Mouse (Mus musculus): Measurements from ENCODE around the gene Cdc42bpb. TPM values are rescaled to one million over a fixed set of nuclear protein-coding genes. Genes with fewer than 3 reads are reported as not detected.

Gene Cdc42bpb
- polyA plus RNA-seq, 1 experiment from 2014 or later, result 39.8 TPM

DNA sequence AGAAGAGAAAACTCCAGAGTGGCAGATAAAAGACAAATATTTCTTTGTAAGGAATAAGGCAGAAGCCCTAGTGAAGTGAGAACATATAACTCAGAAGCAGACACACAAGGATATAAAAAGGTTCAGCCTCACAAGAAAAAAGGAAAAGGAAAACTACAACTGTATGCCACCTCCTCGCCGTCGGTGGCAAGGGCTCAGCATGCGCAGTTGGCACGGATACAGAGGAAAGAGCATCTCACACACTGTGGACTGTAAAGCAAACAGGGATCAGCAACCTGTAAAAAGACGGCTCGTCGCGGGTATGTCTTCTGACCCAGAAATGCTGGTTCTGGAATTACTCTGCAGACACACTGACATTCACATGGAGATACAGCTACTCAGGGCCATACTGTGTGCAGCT lies 45.9 kb downstream of the Cdc42bpb start:
- no peak overlapping the region for H3K4me3 ChIP-seq (replicated peaks)
- H3K27me3 ChIP-seq, result no peaks in the 10 kb centered on the region
- H3K4me1 ChIP-seq (replicated peaks), result no peaks in the 10 kb centered on the region
- no peak overlapping the region for H3K4me2 ChIP-seq (replicated peaks)
- no peak overlapping the region for H3K9ac ChIP-seq (replicated peaks)
- H3K36me3 ChIP-seq, result peaks cover 82% of the 10 kb centered on the region
- no peak overlapping the region for H3K27ac ChIP-seq
- WGBS, result 94% methylated on average over 9 of the region's 9 CpGs
- no peak for ATAC-seq
- no peaks in the 10 kb centered on the region for H3K9me3 ChIP-seq

DNA sequence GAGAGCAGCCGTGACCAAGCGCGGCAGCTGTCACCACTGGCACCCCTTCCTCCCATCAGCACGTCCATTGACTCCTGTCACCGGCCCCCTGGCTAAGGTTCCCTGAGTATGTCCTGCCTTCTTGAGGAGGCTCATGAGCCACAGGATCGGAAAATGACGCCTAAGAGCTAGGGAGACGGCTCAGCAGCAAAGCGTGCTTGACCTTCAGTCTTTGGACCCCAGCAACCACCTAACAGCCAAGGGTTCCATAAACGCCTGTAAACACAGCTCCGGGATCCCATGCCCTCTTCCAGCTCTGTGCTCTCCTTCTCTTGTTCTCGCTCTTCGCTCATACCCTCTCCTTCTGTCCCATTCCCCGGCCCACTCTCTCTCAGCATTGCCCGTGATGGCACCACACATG lies 48.2 kb downstream of the Cdc42bpb start:
- Histone ChIP-seq H3K27ac (no peak overlapping the region), H3K9me3 (no peaks in the 10 kb centered on the region), H3K9ac (replicated peaks) (no peak overlapping the region), H3K27me3 (no peaks in the 10 kb centered on the region), H3K4me3 (replicated peaks) (no peak overlapping the region), H3K36me3 (peaks cover 81% of the 10 kb centered on the region), H3K4me1 (replicated peaks) (no peaks in the 10 kb centered on the region), H3K4me2 (replicated peaks) (no peak overlapping the region)
- no peak for ATAC-seq
- 96% methylated on average over 15 of the region's 15 CpGs for WGBS

DNA sequence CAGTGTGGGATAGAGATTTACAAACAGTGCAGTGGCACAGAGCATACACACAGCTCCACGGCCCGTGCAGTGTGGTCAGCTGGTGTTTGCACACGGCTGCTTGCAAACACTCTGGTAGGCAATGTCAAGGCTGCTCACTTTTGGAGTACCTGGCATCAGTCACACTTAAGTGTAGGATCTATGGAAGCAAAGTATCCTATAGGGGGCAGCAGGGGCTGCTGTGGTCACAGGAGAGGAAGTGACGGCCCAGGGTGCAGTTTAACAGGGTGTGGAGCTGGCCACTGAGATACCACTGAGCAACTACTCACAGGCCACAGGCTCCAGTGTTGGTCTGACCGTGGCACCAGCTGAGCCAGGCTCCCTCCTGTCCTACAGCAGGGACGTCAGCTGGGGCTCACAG lies 49.2 kb downstream of the Cdc42bpb start:
- Histone ChIP-seq H3K4me2 (replicated peaks) (no peak overlapping the region), H3K4me1 (replicated peaks) (no peaks in the 10 kb centered on the region), H3K4me3 (replicated peaks) (no peak overlapping the region), H3K27me3 (no peaks in the 10 kb centered on the region), H3K36me3 (peaks cover 87% of the 10 kb centered on the region), H3K9me3 (no peaks in the 10 kb centered on the region), H3K9ac (replicated peaks) (no peak overlapping the region), H3K27ac (no peak overlapping the region)
- no peak for ATAC-seq
- WGBS, result 88% methylated on average over 6 of the region's 6 CpGs

DNA sequence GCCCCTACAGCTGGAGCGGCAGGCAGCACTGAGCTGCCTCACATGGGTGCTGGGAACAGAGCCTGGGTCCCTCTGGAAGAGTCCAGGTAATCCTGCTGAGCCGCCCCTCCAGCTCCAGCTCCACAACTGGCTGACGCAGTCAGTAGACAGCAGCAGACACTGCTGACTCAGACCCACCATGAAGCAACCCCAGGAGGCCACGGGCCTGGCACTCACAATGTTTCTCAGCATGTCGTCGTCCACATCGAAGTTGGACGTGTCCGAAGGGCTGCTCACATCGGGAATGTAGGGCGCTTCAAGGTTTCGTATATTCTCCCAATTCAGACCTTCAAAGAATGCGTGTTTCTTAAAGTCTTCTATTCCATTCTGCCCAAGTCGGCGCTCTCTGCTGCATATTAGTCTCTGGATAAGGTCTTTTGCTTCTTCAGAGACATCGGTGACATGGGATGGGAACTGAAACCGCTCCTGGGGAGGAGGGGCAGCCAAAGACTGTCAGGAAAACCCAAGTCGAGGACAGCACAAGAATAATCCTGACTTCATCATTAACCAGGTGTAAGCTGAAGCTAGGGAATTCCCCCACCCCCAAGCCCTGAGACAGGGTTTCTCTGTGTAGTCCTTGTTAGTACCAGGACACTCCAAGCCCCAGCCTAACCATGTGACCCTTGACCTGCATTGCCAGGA lies 51.6 kb downstream of the Cdc42bpb start:
- ATAC-seq, result no peak
- H3K27ac ChIP-seq, result no peak overlapping the region
- H3K9ac ChIP-seq (replicated peaks), result no peak overlapping the region
- no peak overlapping the region for H3K4me2 ChIP-seq (replicated peaks)
- H3K9me3 ChIP-seq, result no peaks in the 10 kb centered on the region
- no peaks in the 10 kb centered on the region for H3K27me3 ChIP-seq
- no peaks in the 10 kb centered on the region for H3K4me1 ChIP-seq (replicated peaks)
- WGBS, result 89% methylated on average over 18 of the region's 18 CpGs
- H3K36me3 ChIP-seq, result peaks cover 96% of the 10 kb centered on the region
- no peak overlapping the region for H3K4me3 ChIP-seq (replicated peaks)

DNA sequence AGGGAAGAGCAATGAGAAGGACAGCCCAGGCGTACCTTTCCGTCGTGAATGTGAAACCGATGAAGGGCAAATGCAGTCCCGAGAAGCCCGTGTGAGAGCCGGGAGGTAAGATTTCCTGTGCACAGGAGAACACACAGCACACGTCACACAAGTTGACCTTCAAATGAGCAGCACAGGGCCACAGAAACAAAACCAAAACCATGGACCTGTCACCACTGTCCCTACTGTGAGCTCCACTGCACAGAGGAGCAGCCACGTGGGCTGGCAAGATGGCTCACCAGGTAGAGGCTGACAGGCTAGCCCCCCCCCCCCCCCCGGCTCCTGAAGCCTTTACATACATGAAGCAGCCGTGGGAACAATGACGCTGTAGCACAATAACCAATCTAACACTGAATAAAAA lies 52.6 kb downstream of the Cdc42bpb start:
- no peaks in the 10 kb centered on the region for H3K27me3 ChIP-seq
- H3K36me3 ChIP-seq, result peaks cover 98% of the 10 kb centered on the region
- ATAC-seq, result no peak
- no peak overlapping the region for H3K4me2 ChIP-seq (replicated peaks)
- H3K4me1 ChIP-seq (replicated peaks), result no peaks in the 10 kb centered on the region
- no peak overlapping the region for H3K4me3 ChIP-seq (replicated peaks)
- H3K9me3 ChIP-seq, result no peaks in the 10 kb centered on the region
- no peak overlapping the region for H3K27ac ChIP-seq
- H3K9ac ChIP-seq (replicated peaks), result no peak overlapping the region
- WGBS, result 96% methylated on average over 12 of the region's 12 CpGs

DNA sequence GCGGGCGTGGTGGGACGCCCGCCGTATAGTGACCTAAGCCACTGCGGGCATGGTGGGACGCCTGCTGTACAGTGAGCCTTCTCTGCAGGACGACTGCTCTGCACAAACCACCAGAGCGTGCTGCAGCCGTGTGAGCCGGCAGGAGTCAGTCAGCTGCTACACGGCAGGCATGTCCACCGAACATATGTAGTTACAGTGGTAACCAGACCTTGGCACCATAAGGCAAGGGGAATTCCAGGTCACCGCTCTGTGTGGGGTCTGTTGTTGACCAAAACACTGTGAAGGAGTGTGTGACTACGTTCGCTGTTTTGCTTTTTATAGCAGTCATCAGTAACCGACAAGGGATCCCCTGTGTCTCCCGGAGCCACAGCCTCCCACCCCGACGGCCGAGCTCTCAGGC lies 53.0 kb downstream of the Cdc42bpb start:
- 95% methylated on average over 21 of the region's 21 CpGs for WGBS
- H3K4me2 ChIP-seq (replicated peaks), result no peak overlapping the region
- H3K36me3 ChIP-seq, result peaks cover 98% of the 10 kb centered on the region
- no peaks in the 10 kb centered on the region for H3K4me1 ChIP-seq (replicated peaks)
- ATAC-seq, result no peak
- H3K4me3 ChIP-seq (replicated peaks), result no peak overlapping the region
- no peak overlapping the region for H3K9ac ChIP-seq (replicated peaks)
- H3K27me3 ChIP-seq, result no peaks in the 10 kb centered on the region
- H3K27ac ChIP-seq, result no peak overlapping the region
- no peaks in the 10 kb centered on the region for H3K9me3 ChIP-seq

DNA sequence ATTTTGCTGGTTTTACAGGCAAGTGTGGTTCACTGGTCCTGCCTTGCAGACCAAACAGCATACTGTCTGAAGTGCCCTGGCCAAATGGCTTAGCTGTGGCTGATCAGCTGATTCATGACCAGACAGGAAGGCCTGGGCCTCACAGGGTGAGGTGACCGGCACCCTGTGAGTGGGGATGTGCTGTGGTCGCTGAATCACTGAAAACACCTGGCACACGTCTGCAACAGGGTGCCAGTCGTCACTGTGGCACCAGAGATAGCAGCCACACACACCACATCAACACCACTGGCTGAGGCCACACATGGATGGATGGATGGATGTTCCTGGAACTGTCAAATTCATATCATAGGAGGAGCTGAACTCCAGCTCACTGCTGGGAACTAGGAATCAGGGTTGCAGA lies 54.1 kb downstream of the Cdc42bpb start:
- 95% methylated on average over 4 of the region's 4 CpGs for WGBS
- no peaks in the 10 kb centered on the region for H3K9me3 ChIP-seq
- no peaks in the 10 kb centered on the region for H3K4me1 ChIP-seq (replicated peaks)
- no peak for ATAC-seq
- no peak overlapping the region for H3K27ac ChIP-seq
- H3K4me3 ChIP-seq (replicated peaks), result no peak overlapping the region
- no peaks in the 10 kb centered on the region for H3K27me3 ChIP-seq
- H3K4me2 ChIP-seq (replicated peaks), result no peak overlapping the region
- H3K36me3 ChIP-seq, result peaks cover 99% of the 10 kb centered on the region
- H3K9ac ChIP-seq (replicated peaks), result no peak overlapping the region

DNA sequence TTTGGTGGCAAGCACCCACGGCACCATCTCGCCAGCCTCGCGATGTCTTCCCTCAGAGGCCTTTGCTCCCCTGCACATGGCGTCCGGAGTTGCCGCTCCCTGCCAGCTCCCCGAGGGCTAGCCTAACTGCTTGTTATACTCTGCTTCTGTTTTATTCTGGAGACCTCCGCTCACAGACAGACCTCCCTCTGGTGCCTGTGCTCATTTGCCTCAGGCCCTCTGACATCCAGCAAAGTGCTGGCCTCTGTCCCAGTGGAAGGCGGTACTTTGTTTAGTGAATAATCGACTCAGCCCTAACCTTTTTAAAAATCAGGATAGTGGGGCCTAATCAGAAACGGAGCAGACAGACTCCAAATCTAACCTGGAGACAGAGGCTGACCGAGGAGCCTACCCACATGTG lies 55.7 kb downstream of the Cdc42bpb start:
- 90% methylated on average over 13 of the region's 13 CpGs for WGBS
- Histone ChIP-seq H3K4me2 (replicated peaks) (no peak overlapping the region), H3K27me3 (no peaks in the 10 kb centered on the region), H3K4me1 (replicated peaks) (no peaks in the 10 kb centered on the region), H3K36me3 (peaks cover 99% of the 10 kb centered on the region), H3K27ac (no peak overlapping the region), H3K4me3 (replicated peaks) (no peak overlapping the region), H3K9ac (replicated peaks) (no peak overlapping the region), H3K9me3 (no peaks in the 10 kb centered on the region)
- ATAC-seq, result no peak

DNA sequence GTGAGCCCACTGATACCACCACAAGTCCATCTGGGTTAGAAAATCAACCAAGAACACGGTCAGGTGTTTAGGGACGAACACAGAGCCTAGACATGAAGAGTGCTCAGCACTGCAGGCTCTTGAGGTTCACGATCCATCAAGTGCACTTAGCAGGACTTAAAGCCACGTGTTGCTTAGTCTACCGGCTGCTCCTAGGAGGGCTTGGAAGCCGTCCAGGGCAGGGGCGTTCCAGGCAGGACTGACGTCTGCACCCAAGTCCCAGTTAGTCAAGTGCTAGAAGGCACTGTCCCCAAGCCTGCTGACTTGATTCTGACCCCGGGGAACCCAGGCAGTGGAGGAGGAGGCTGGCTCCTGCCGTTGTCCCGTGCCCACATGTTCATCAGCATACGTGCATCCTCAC lies 57.0 kb downstream of the Cdc42bpb start:
- no peak overlapping the region for H3K4me3 ChIP-seq (replicated peaks)
- H3K9me3 ChIP-seq, result no peaks in the 10 kb centered on the region
- H3K4me1 ChIP-seq (replicated peaks), result no peaks in the 10 kb centered on the region
- H3K36me3 ChIP-seq, result peaks cover 100% of the 10 kb centered on the region
- WGBS, result 79% methylated on average over 12 of the region's 12 CpGs
- H3K4me2 ChIP-seq (replicated peaks), result no peak overlapping the region
- H3K27ac ChIP-seq, result no peak overlapping the region
- H3K27me3 ChIP-seq, result no peaks in the 10 kb centered on the region
- no peak for ATAC-seq
- H3K9ac ChIP-seq (replicated peaks), result no peak overlapping the region

DNA sequence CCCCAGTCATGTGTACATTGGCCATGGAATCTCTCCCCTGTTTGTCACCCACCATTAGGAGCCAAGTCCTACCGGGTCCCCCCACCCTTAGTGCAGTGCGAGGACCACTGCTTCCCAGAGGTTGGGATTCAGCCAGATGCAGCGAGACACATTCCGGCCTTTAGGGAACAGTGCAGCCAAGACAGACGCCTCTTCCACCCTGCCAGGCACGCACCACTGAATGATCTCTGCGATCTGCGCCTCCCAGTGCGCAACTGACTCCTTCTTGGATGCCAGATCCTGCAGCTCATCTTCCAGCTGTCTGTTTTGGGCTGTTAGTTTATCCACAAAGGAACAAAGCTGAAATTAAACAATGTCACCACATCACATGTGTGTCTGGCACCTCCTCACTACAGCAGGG lies 59.8 kb downstream of the Cdc42bpb start:
- Histone ChIP-seq H3K4me3 (replicated peaks) (no peak overlapping the region), H3K4me2 (replicated peaks) (no peak overlapping the region), H3K36me3 (peaks cover 99% of the 10 kb centered on the region), H3K4me1 (replicated peaks) (no peaks in the 10 kb centered on the region), H3K9me3 (no peaks in the 10 kb centered on the region), H3K27ac (no peak overlapping the region), H3K27me3 (no peaks in the 10 kb centered on the region), H3K9ac (replicated peaks) (no peak overlapping the region)
- WGBS, result 96% methylated on average over 9 of the region's 9 CpGs
- ATAC-seq, result no peak

DNA sequence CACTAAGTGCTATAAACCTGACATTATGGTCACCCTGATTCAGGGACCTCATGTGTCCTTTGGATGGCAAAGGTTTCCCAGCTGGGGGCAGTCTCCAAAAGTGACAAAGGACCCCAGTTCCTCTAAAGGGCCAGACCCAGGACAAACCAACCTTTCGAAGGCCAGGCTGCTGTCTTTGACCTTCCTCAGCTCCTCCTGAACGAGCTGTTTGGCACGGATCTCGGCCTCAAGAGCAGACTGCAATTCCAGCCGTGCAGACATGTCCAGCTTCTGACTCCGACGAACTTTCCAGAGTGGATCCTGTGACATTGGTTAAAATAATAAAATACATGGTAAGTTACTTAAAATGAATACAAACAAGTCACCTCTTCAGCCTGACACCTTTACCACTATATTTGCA lies 63.2 kb downstream of the Cdc42bpb start:
- H3K9ac ChIP-seq (replicated peaks), result no peak overlapping the region
- 95% methylated on average over 7 of the region's 7 CpGs for WGBS

DNA sequence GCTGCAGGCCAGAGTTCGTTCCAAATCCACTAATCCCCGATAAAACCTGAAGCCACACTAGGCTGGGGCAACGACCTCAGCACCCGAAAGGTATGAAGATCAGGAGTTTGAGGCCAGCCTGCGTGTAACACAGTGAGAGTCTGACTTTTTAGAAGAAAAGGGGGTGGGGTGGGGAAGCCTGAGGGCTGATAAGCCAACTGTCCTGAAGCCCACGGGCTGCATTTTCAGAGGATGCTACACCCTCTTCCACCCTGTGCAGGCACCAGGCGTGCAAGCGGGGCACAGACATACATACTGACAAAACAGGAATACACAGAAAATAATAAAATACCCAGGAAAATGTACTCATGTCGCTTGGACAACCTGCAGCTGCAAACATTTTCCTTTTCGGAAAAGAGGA lies 65.7 kb downstream of the Cdc42bpb start:
- ATAC-seq, result no peak
- H3K9me3 ChIP-seq, result no peaks in the 10 kb centered on the region

More for the DNA sequence above, 63.2 kb downstream of the Cdc42bpb start:
- no peaks in the 10 kb centered on the region for H3K9me3 ChIP-seq
- H3K4me1 ChIP-seq (replicated peaks), result no peaks in the 10 kb centered on the region
- no peak overlapping the region for H3K4me2 ChIP-seq (replicated peaks)
- no peak overlapping the region for H3K27ac ChIP-seq
- H3K36me3 ChIP-seq, result peaks cover 99% of the 10 kb centered on the region
- no peak overlapping the region for H3K4me3 ChIP-seq (replicated peaks)
- H3K27me3 ChIP-seq, result no peaks in the 10 kb centered on the region
- no peak for ATAC-seq

DNA sequence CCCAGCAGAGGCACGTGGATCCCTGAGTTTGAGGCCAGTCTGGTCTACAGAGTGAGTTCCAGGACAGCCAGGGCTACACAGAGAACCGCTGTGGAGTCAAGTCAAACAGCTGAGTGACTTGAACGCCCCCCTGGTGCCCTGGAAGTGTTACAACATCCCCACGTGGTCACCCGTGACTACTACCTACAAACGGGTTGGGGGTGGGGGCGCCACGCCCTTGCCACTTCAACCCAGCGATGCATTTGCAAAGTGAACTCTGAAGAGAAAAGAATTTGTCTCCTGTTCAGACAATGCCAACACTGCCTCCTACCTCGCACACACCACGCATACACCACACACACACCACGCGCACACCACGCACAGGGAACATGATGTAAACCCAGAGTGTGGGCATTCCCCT lies 67.6 kb downstream of the Cdc42bpb start:
- ATAC-seq, result no peak
- 88% methylated on average over 14 of the region's 14 CpGs for WGBS
- no peaks in the 10 kb centered on the region for H3K4me1 ChIP-seq (replicated peaks)
- H3K4me2 ChIP-seq (replicated peaks), result no peak overlapping the region
- H3K27ac ChIP-seq, result no peak overlapping the region
- no peak overlapping the region for H3K4me3 ChIP-seq (replicated peaks)
- H3K9me3 ChIP-seq, result no peaks in the 10 kb centered on the region
- peaks cover 97% of the 10 kb centered on the region for H3K36me3 ChIP-seq
- H3K27me3 ChIP-seq, result no peaks in the 10 kb centered on the region
- H3K9ac ChIP-seq (replicated peaks), result no peak overlapping the region

More for the DNA sequence above, 65.7 kb downstream of the Cdc42bpb start:
- H3K4me3 ChIP-seq (replicated peaks), result no peak overlapping the region
- H3K27me3 ChIP-seq, result no peaks in the 10 kb centered on the region
- no peak overlapping the region for H3K9ac ChIP-seq (replicated peaks)
- no peaks in the 10 kb centered on the region for H3K4me1 ChIP-seq (replicated peaks)
- no peak overlapping the region for H3K27ac ChIP-seq
- H3K4me2 ChIP-seq (replicated peaks), result no peak overlapping the region
- H3K36me3 ChIP-seq, result peaks cover 97% of the 10 kb centered on the region
- 97% methylated on average over 10 of the region's 10 CpGs for WGBS
